Mouse (Mus musculus): ENCODE measurements around the gene Klrb1a. TPM values are rescaled to one million over a fixed set of nuclear protein-coding genes. Genes with fewer than 3 reads are reported as not detected.
"Not testable (repeated sequence)": the region's sequence is repeated elsewhere in the genome, so short reads cannot be mapped to it uniquely, and the experiment has no call there.

Klrb1a gene
- not detected in 2 replicates for total RNA-seq (2012; rRNA removed)

GRCm38 (mm10) chr6:128623433-128623832 lies at the start of gene Klrb1a:
Gene Klrb1a, minus strand, starts transcription at chr6:128623533.
- not testable (repeated sequence) for H3K4me1 ChIP-seq (ENCODE audit: control insufficient read depth in 2 of 2, insufficient read depth in 2 of 2, low read length in 2 of 2, poor library complexity in 1 of 2); DNase-seq (ENCODE audit: low read depth, low spot score); H3K4me3 ChIP-seq (ENCODE audit: insufficient read depth in 1 of 2, low read depth in 1 of 2, low read length in 2 of 2, poor library complexity in 1 of 2, severe bottlenecking in 1 of 2); H3K36me3 ChIP-seq (ENCODE audit: control insufficient read depth, insufficient read depth, low read length, poor library complexity, severe bottlenecking); H3K9ac ChIP-seq (ENCODE audit: insufficient read depth, low read depth, low read length, poor library complexity, severe bottlenecking); H3K27ac ChIP-seq (ENCODE audit: insufficient read depth, low read depth, low read length, poor library complexity, severe bottlenecking); H3K9me3 ChIP-seq (ENCODE audit: control insufficient read depth, insufficient read depth, low read depth, low read length)
- in situ Hi-C loops (cut with MboI; ENCODE audit: low sequenced_read_pairs in 2 of 2, unreplicated experiment in 2 of 2), result loop anchor here (5.0 kb wide), 2 partner anchors 164 to 169 kb away; partner anchors contain the start of gene Klrb1c (in 1 of the 2)

- DNase-seq (ENCODE audit: low read depth, low spot score), result peak; percentile 66
Measured at GRCm38 (mm10) chr6:128669936-128670335, 46.6 kb upstream of the Klrb1a start.

GRCm38 (mm10) chr6:128662206-128662605 lies 38.9 kb upstream of the Klrb1a start, which contains the start of gene Clec2h:
Gene Clec2h, plus strand, starts transcription at chr6:128662385.
- TF ChIP-seq ZC3H11A (IDR thresholded peaks at IDR 0.05; ENCODE audit: borderline replicate concordance, low read depth, low read length) (no peak), ZNF384 (IDR thresholded peaks at IDR 0.05; ENCODE audit: low read depth, low read length) (no peak), CHD2 (IDR thresholded peaks at IDR 0.05; ENCODE audit: low read depth, low read length) (no peak), HCFC1 (IDR thresholded peaks at IDR 0.05; ENCODE audit: borderline replicate concordance, insufficient read depth, low read length) (no peak), MAFK (IDR thresholded peaks at IDR 0.05; ENCODE audit: insufficient read depth, low read depth, low read length) (no peak)
- no peak within 1 kb of the TSS for H3K27ac ChIP-seq (ENCODE audit: insufficient read depth, low read depth, low read length, poor library complexity, severe bottlenecking)
- H3K9ac ChIP-seq (ENCODE audit: insufficient read depth, low read depth, low read length, poor library complexity, severe bottlenecking), result no peak within 1 kb of the TSS
- H3K4me3 ChIP-seq (ENCODE audit: insufficient read depth in 1 of 2, low read depth in 1 of 2, low read length in 2 of 2, poor library complexity in 1 of 2, severe bottlenecking in 1 of 2), result no peak within 1 kb of the TSS
- DNase-seq (ENCODE audit: low read depth, low spot score), result no peak
- no peaks in the 10 kb centered on the region for H3K36me3 ChIP-seq (ENCODE audit: control insufficient read depth, insufficient read depth, low read length, poor library complexity, severe bottlenecking)
- H3K4me1 ChIP-seq (ENCODE audit: control insufficient read depth in 2 of 2, insufficient read depth in 2 of 2, low read length in 2 of 2, poor library complexity in 1 of 2), result no peaks in the 10 kb centered on the region
- in situ Hi-C loops (cut with MboI; ENCODE audit: low sequenced_read_pairs in 2 of 2, unreplicated experiment in 2 of 2), result no loop called here
- H3K9me3 ChIP-seq (ENCODE audit: control insufficient read depth, insufficient read depth, low read depth, low read length), result no peaks in the 10 kb centered on the region

More at GRCm38 (mm10) chr6:128669936-128670335, 46.6 kb upstream of the Klrb1a start:
- Histone ChIP-seq H3K9me3 (ENCODE audit: control insufficient read depth, insufficient read depth, low read depth, low read length) (no peaks in the 10 kb centered on the region), H3K27ac (ENCODE audit: insufficient read depth, low read depth, low read length, poor library complexity, severe bottlenecking) (no peak overlapping the region), H3K9ac (ENCODE audit: insufficient read depth, low read depth, low read length, poor library complexity, severe bottlenecking) (no peak overlapping the region), H3K4me3 (ENCODE audit: insufficient read depth in 1 of 2, low read depth in 1 of 2, low read length in 2 of 2, poor library complexity in 1 of 2, severe bottlenecking in 1 of 2) (no peak overlapping the region), H3K36me3 (ENCODE audit: control insufficient read depth, insufficient read depth, low read length, poor library complexity, severe bottlenecking) (no peaks in the 10 kb centered on the region; the same call in 1 of the 2 replicates), H3K4me1 (ENCODE audit: control insufficient read depth in 2 of 2, insufficient read depth in 2 of 2, low read length in 2 of 2, poor library complexity in 1 of 2) (no peaks in the 10 kb centered on the region)
- in situ Hi-C loops (cut with MboI; ENCODE audit: low sequenced_read_pairs in 2 of 2, unreplicated experiment in 2 of 2), result no loop called here
- no peak for TF ChIP-seq HCFC1 (IDR thresholded peaks at IDR 0.05; ENCODE audit: borderline replicate concordance, insufficient read depth, low read length)

- Histone ChIP-seq H3K27ac (ENCODE audit: insufficient read depth, low read depth, low read length, poor library complexity, severe bottlenecking) (no peak overlapping the region), H3K4me1 (ENCODE audit: control insufficient read depth in 2 of 2, insufficient read depth in 2 of 2, low read length in 2 of 2, poor library complexity in 1 of 2) (no peaks in the 10 kb centered on the region), H3K36me3 (ENCODE audit: control insufficient read depth, insufficient read depth, low read length, poor library complexity, severe bottlenecking) (no peaks in the 10 kb centered on the region), H3K9me3 (ENCODE audit: control insufficient read depth, insufficient read depth, low read depth, low read length) (no peaks in the 10 kb centered on the region), H3K9ac (ENCODE audit: insufficient read depth, low read depth, low read length, poor library complexity, severe bottlenecking) (no peak overlapping the region), H3K4me3 (ENCODE audit: insufficient read depth in 1 of 2, low read depth in 1 of 2, low read length in 2 of 2, poor library complexity in 1 of 2, severe bottlenecking in 1 of 2) (no peak overlapping the region)
- TF ChIP-seq ZNF384 (IDR thresholded peaks at IDR 0.05; ENCODE audit: low read depth, low read length), result no peak
- no peak for TF ChIP-seq HCFC1 (IDR thresholded peaks at IDR 0.05; ENCODE audit: borderline replicate concordance, insufficient read depth, low read length)
- no peak for TF ChIP-seq MAFK (IDR thresholded peaks at IDR 0.05; ENCODE audit: insufficient read depth, low read depth, low read length)
- TF ChIP-seq CHD2 (IDR thresholded peaks at IDR 0.05; ENCODE audit: low read depth, low read length), result no peak
- DNase-seq (ENCODE audit: low read depth, low spot score), result no peak
- in situ Hi-C loops (cut with MboI; ENCODE audit: low sequenced_read_pairs in 2 of 2, unreplicated experiment in 2 of 2), result no loop called here
Measured at GRCm38 (mm10) chr6:128661249-128661648, 37.9 kb upstream of the Klrb1a start.

- Histone ChIP-seq H3K9me3 (ENCODE audit: control insufficient read depth, insufficient read depth, low read depth, low read length) (no peaks in the 10 kb centered on the region), H3K9ac (ENCODE audit: insufficient read depth, low read depth, low read length, poor library complexity, severe bottlenecking) (no peak overlapping the region), H3K4me1 (ENCODE audit: control insufficient read depth in 2 of 2, insufficient read depth in 2 of 2, low read length in 2 of 2, poor library complexity in 1 of 2) (no peaks in the 10 kb centered on the region), H3K4me3 (ENCODE audit: insufficient read depth in 1 of 2, low read depth in 1 of 2, low read length in 2 of 2, poor library complexity in 1 of 2, severe bottlenecking in 1 of 2) (no peak overlapping the region), H3K27ac (ENCODE audit: insufficient read depth, low read depth, low read length, poor library complexity, severe bottlenecking) (no peak overlapping the region), H3K36me3 (ENCODE audit: control insufficient read depth, insufficient read depth, low read length, poor library complexity, severe bottlenecking) (no peaks in the 10 kb centered on the region)
- in situ Hi-C loops (cut with MboI; ENCODE audit: low sequenced_read_pairs in 2 of 2, unreplicated experiment in 2 of 2), result no loop called here
- TF ChIP-seq ZNF384 (IDR thresholded peaks at IDR 0.05; ENCODE audit: low read depth, low read length), result no peak
- TF ChIP-seq HCFC1 (IDR thresholded peaks at IDR 0.05; ENCODE audit: borderline replicate concordance, insufficient read depth, low read length), result no peak
- no peak for TF ChIP-seq CHD2 (IDR thresholded peaks at IDR 0.05; ENCODE audit: low read depth, low read length)
- TF ChIP-seq ZC3H11A (IDR thresholded peaks at IDR 0.05; ENCODE audit: borderline replicate concordance, low read depth, low read length), result no peak
- TF ChIP-seq MAFK (IDR thresholded peaks at IDR 0.05; ENCODE audit: insufficient read depth, low read depth, low read length), result no peak
- no peak for DNase-seq (ENCODE audit: low read depth, low spot score)
Measured at GRCm38 (mm10) chr6:128652938-128653337, 29.6 kb upstream of the Klrb1a start.

GRCm38 (mm10) chr6:128650827-128651226 lies 27.5 kb upstream of the Klrb1a start:
- in situ Hi-C loops (cut with MboI; ENCODE audit: low sequenced_read_pairs in 2 of 2, unreplicated experiment in 2 of 2); H3K27ac ChIP-seq (ENCODE audit: insufficient read depth, low read depth, low read length, poor library complexity, severe bottlenecking); H3K4me3 ChIP-seq (ENCODE audit: insufficient read depth in 1 of 2, low read depth in 1 of 2, low read length in 2 of 2, poor library complexity in 1 of 2, severe bottlenecking in 1 of 2); H3K9me3 ChIP-seq (ENCODE audit: control insufficient read depth, insufficient read depth, low read depth, low read length); H3K36me3 ChIP-seq (ENCODE audit: control insufficient read depth, insufficient read depth, low read length, poor library complexity, severe bottlenecking); H3K4me1 ChIP-seq (ENCODE audit: control insufficient read depth in 2 of 2, insufficient read depth in 2 of 2, low read length in 2 of 2, poor library complexity in 1 of 2); H3K9ac ChIP-seq (ENCODE audit: insufficient read depth, low read depth, low read length, poor library complexity, severe bottlenecking); DNase-seq (ENCODE audit: low read depth, low spot score): not testable (repeated sequence)

Data from ES-E14 (cell line).